ENCODE assay signal across 25 mouse cellular contexts in the genomic region with DNA sequence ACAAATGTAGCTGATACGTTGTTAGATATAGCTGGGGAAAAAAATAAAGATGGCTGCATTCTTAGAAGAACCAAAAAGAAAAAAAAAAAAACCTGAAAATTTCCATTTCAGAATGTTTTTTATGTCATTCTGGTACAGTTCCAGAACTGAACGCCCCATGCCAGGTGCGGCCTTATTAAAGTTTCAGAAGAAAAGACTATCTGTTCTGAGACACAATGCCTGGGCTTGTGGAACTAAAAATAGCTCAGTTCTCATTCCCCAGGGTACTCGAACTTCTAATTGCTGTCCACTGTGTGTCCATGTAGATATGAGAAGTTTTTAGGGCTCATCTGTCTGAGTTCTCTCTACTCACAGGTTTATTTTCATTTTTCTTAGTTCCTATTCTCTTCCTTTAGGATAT.
DNase-seq lines count a peak whose midpoint lies in the region; TF ChIP-seq lines count a peak whose summit lies in the region.
"Had no signal": no experiment of that assay in that cellular context is flagged by ENCODE, and none has a peak within 500 bp of the region (broad histone marks: within the 10 kb centered on the region; RNA-seq: fewer than 3 reads in every experiment).

No protein-coding gene starts in this region.

- peak; percentile 83 for DNase-seq in heart, adult 11 months
- DNase-seq in heart, postnatal 25 days (ENCODE audit: low spot score): no peak
- no peak for DNase-seq in layer of hippocampus, adult 2 months (ENCODE audit: low spot score in 2 of 2)
- DNase-seq in layer of hippocampus, adult 9-10 months (ENCODE audit: low spot score): no peak
- peak; percentile 34 for DNase-seq in brain, adult 2 months (ENCODE audit: low read depth, low spot score)
- DNase-seq in cerebellum, adult 11-12 months: no peak
- DNase-seq: adrenal gland, adult 8-10 months; adrenal gland, postnatal 25 days; cerebellum, adult 18-20 months; cerebellum, adult 9-10 months; cerebellum, postnatal 14 days; forebrain, postnatal 0 days; gastrocnemius, adult 2 months; gastrocnemius, postnatal 14 days; kidney, adult 11 months; kidney, adult 8-10 months had no signal

- H3K27ac ChIP-seq in layer of hippocampus, adult 2 months: peak overlapping the region; percentile 49; the same call in 1 of the 2 replicates
- peak overlapping the region; percentile 83 for H3K27ac ChIP-seq in brown adipose tissue, adult 24 weeks (replicated peaks; ENCODE audit: low read depth, low read length)
- H3K27ac ChIP-seq: embryonic facial prominence, embryonic 12.5 days; forebrain, embryonic 12.5 days; gastrocnemius, adult 2 months; heart, embryonic 15.5 days; hindbrain, embryonic 12.5 days; hindbrain, embryonic 15.5 days; intestine, embryonic 15.5 days had no signal

- TF ChIP-seq CTCF in layer of hippocampus, adult 2 months (conservative IDR thresholded peaks at IDR 0.05): no peak

- H3K4me3 ChIP-seq in layer of hippocampus, adult 2 months: no peak overlapping the region
- no peak overlapping the region for H3K4me3 ChIP-seq in brown adipose tissue, adult 24 weeks (ENCODE audit: insufficient read depth, low read depth, low read length)
- H3K4me3 ChIP-seq: embryonic facial prominence, embryonic 12.5 days; erythroblast, embryonic 14.5 days; forebrain, embryonic 12.5 days; gastrocnemius, adult 2 months; heart, embryonic 12.5 days; heart, embryonic 15.5 days; hindbrain, embryonic 12.5 days; hindbrain, embryonic 15.5 days; intestine, embryonic 15.5 days had no signal

- intact Hi-C loops in heart, postnatal 25 days (cut with DNase I): loop anchor here (5.0 to 10.0 kb wide), 2 partner anchors 72 to 460 kb away; no protein-coding TSS in a partner anchor

- peaks cover 13% of the 10 kb centered on the region; the same call in 1 of the 2 replicates for H3K4me1 ChIP-seq in brown adipose tissue, adult 24 weeks (ENCODE audit: control insufficient read depth, insufficient read depth, insufficient read length, low read length)
- H3K4me1 ChIP-seq: embryonic facial prominence, embryonic 12.5 days; forebrain, embryonic 12.5 days; hindbrain, embryonic 15.5 days; intestine, embryonic 15.5 days had no signal

Comparison
In these comparisons a context has a peak if more than half of its experiments do, and no peak if none do; other contexts are left out.
1. DNase-seq: peak in heart, adult 11 months (single experiment) and brain, adult 2 months (single experiment); none in heart, postnatal 25 days (single experiment), layer of hippocampus, adult 2 months (0 of 2), layer of hippocampus, adult 9-10 months (single experiment) and cerebellum, adult 11-12 months (single experiment).